Mouse (Mus musculus): ENCODE measurements around the gene Lancl3. TPM values are rescaled to one million over a fixed set of nuclear protein-coding genes. Genes with fewer than 3 reads are reported as not detected.
"Not testable (repeated sequence)": the region's sequence is repeated elsewhere in the genome, so short reads cannot be mapped to it uniquely, and the experiment has no call there.

Lancl3 gene
- total RNA-seq, 4 experiments from 2014 or later: 2.3 to 4.9 (median 3.8) TPM

- no peak for DNase-seq
Observed at GRCm38 (mm10) chrX:9271112-9271511, 71.4 kb downstream of the Lancl3 start.

GRCm38 (mm10) chrX:9271947-9272459, 72.3 kb downstream of the Lancl3 start:
- DNase-seq: no peak

- DNase-seq: peak; percentile 18
Observed at GRCm38 (mm10) chrX:9272460-9273361, 73.0 kb downstream of the Lancl3 start, which contains the start of gene Xk. Gene Xk, plus strand, starts transcription at chrX:9272756.

GRCm38 (mm10) chrX:9273377-9274002, 73.8 kb downstream of the Lancl3 start:
- DNase-seq: no peak

GRCm38 (mm10) chrX:9274321-9274720, 74.6 kb downstream of the Lancl3 start:
- no peak for DNase-seq

GRCm38 (mm10) chrX:9283464-9283863, 83.8 kb downstream of the Lancl3 start, which contains the start of gene H2al1m:
Gene H2al1m, plus strand, starts transcription at chrX:9283764.
- not testable (repeated sequence) for DNase-seq

- not testable (repeated sequence) for DNase-seq
Observed at GRCm38 (mm10) chrX:9293140-9293829, 93.6 kb downstream of the Lancl3 start.

- DNase-seq: no peak
Observed at GRCm38 (mm10) chrX:9298413-9298864, 98.7 kb downstream of the Lancl3 start.

GRCm38 (mm10) chrX:9302791-9303190, 103.1 kb downstream of the Lancl3 start:
- DNase-seq: no peak

GRCm38 (mm10) chrX:9303455-9303854, 103.8 kb downstream of the Lancl3 start:
- no peak for DNase-seq

GRCm38 (mm10) chrX:9316457-9316856, 116.8 kb downstream of the Lancl3 start:
- not testable (repeated sequence) for DNase-seq

Other genes with a start within 250 kb of the Lancl3 start
- not detected for gene Fthl17b, start 236.9 kb upstream of the Lancl3 start, total RNA-seq (2022)
- gene Fthl17c, start 223.3 kb upstream of the Lancl3 start, total RNA-seq (2022): not detected
- not detected for gene Fthl17d, start 213.1 kb upstream of the Lancl3 start, total RNA-seq (2022)
- not detected for gene Fthl17e, start 166.4 kb upstream of the Lancl3 start, total RNA-seq (2022)
- not detected for gene Fthl17f, start 136.9 kb upstream of the Lancl3 start, total RNA-seq (2022)
- not detected for gene 4930402K13Rik, start 95.3 kb upstream of the Lancl3 start, total RNA-seq (2022)
- gene Gm14862, start 57.0 kb downstream of the Lancl3 start, total RNA-seq (2022): not detected
- 1 to 10 TPM; 2.5 to 2.7 (median 2.5) TPM for gene Xk, start 72.9 kb downstream of the Lancl3 start, total RNA-seq (2022)
- not detected for gene H2al1m, start 83.9 kb downstream of the Lancl3 start, total RNA-seq (2022)
- not detected for gene H2al1k, start 150.7 kb downstream of the Lancl3 start, total RNA-seq (2022)

Measured in adrenal gland, adult 8-10 months (tissue).